Mouse (Mus musculus) thymus, postnatal 10 days (tissue): Measurements from ENCODE around the gene Rprml.
A peak's percentile ranks its signal among the peaks of the same experiment; 100 is the strongest.

Experiments used
- DNase-seq, 2 experiments: peaks; one replicate each; pipeline ENCODE4 v3.0.0; 2021; ENCODE audit warnings: low spot score in 2 of 2

Gene Rprml

DNA sequence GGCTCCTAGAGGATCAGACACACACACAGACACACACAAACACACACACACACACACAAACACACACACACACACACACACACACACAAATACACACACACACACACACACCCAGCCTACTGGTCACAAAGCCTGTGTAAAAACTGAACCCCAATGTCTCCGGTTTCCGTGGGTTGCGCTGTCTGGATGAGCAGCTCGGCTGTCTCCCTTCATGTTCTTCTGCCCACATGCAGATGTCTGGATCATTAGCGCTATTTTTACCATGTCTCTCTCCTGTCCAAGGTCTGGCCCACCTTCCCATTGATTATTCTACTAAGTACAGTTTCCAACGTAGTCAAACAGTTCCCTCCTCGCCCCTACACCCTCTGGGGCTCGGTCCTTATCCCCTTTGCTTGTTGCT, 13.7 kb downstream of the Rprml start:
- no peak for DNase-seq

DNA sequence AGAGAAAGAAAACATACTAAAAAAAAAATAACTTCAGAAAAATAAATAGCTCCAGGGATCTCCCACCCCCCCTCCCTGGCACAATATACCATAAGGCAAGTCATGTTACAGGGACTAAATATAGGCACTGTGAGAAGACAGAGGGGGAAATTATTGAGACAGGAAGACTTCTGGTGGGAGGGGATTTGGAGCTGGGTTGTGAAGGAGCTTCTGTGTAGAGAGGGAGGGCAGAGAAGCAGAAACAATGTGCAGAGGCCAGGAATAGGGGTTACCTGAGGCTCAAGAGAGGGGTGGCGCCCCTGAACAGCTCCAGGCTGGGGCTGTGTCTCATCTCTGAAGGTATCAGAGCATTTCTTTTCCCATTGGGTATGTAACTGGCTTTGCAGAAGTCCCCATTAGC, 16.3 kb downstream of the Rprml start:
- DNase-seq: no peak

DNA sequence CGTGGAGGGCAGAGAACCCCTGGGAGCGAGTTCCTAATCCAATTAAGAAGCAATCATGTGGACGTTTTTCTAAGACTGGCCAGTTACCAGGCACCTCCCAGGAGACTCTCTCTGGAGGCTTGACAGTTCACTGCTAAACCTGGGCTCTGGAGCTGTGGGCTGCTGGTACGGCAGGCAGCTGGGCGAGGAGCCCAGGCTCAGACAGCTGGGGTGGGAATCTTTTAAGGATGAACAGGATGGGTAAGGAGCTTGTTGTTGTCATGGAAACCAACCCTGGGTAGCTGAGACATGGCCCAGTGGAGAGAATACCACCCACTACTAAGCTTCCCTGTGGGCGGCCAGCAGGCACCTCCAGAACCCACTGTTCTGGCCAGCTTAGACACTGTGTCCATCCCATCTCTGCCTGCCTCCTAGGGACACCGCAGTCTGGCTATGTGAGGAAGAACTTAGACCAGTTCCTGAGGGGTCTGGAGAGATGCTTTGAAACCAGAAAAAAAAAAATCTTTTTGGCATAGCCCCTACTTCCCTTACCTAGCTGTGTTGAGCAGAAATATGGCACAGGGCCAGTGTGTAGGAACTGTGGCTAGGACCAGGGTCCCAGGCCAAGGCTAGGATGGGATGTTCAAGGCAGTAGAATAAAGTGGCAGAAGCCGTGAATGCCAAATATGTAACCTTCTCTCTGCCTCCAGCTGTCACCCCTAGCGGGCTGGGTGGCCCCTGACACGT, 17.0 kb downstream of the Rprml start:
- DNase-seq: no peak

DNA sequence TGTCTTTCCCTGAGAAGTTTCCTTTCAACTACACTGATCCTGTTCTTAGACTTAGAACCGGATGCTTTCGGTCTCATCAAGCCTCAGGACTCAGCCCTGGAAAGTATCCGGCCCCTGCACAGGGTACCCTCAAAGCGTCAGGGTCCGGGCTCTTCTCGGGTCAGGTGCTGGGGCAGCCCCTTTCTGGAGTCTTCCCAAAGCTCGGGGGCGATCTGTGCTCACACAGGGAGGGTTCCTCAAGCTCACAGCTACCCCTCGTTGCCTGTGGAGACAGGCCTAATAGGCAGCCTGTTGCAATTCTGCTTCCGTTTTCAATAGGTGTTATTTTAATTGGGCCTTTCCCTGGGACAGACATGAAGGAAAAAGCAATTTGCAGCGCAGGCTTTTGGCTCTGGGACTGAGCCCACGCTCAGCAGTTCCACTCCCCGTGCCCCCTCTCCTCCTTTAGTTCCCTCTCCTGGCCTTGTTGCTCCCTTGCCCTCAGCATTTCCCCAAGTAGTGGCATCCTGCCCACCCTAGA, 17.6 kb downstream of the Rprml start:
- no peak for DNase-seq

DNA sequence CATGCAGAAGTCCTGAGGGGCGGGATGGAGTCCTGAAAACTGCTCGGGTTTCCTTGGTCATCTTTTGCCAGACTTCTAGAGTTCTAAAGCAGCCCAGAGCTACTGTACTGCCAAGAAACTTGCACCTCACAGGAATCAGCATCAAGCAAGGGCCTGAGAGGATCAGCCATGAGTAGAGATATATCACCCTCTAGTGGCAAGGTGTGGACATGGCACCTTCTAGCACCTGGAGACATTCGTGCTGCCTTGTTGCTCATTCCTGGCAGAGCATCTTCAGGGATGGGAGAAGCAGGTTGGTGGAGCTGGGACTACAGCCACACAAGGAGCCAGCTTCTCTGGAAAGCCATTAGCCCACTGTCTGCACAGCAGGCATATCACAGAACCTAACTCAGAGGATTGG, 26.2 kb downstream of the Rprml start:
- peak in 1 of 2 experiments; percentile 49 for DNase-seq

DNA sequence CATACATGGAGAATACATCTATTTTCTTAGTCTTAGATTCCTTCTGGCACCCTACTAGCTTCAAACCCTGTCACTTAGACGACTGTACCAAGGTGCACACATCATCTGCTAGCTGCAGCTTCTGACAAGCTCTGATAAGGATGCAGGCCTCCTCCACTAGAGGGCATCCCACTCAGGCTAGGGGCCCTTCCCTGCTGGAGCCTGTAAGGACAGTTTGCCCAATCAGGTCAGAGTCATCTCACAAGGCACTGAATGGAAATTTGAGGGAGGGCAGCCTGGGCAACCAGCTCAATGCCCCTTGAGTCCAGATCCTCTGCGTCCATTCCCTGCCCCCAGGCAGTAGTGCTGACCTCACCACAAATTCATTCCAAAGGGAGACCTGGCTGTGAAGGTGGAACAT, 27.7 kb downstream of the Rprml start:
- DNase-seq: peak in 1 of 2 experiments; percentile 44

DNA sequence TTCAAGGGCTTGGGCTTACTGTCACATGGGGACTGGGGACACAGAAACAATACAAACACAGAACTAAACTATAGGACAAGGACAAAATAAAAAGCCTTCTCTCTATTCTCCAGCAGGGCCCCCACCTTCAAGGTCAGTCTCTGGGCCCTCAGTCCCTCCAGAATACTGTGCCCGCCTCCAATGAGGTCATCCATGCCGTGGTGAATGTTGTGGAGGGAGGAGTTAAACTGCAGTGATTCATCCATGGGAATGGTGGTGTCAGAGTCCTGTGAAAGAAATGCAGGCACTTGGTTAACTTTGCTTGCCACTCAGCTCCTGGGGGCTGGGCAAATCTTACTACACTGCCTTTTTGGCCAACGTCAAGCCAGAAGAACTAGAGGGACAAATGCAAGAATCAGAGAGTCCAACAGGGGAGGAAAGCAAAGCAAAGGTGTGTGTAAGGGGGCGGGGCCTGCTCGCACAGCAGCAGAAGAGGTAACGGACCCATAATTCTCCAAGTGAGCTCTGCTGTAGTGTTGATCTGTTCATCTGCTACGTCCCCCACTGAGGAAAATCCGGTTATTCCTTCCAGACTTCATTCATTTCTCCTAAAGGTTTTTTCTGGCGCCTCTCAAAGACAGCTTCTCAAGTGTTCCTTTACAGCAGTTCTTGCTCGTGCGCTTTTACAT, 34.4 kb downstream of the Rprml start:
- no peak for DNase-seq

DNA sequence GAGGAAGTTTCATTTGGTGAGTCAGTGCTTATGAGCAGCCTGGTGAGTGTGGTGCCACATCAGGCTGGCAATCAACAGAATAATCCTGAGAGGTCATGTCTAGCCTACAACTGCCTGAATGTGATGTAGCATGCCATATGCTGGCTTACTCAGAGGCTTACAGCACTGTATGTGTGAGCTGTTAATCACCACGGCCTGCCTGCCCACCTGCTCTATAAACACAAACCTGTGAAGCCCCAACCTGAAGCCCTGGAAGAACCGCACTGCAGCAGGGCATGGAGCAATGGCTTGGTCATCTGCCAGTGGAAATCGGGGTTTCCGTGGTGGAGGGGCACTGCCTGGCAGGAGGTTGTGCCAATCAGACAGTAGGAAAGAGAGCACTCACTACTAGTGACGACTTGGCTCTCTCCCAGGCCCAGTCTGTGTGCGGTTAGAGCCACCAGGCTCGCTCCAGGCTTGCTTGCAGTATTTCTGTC, 35.9 kb downstream of the Rprml start:
- DNase-seq: no peak

DNA sequence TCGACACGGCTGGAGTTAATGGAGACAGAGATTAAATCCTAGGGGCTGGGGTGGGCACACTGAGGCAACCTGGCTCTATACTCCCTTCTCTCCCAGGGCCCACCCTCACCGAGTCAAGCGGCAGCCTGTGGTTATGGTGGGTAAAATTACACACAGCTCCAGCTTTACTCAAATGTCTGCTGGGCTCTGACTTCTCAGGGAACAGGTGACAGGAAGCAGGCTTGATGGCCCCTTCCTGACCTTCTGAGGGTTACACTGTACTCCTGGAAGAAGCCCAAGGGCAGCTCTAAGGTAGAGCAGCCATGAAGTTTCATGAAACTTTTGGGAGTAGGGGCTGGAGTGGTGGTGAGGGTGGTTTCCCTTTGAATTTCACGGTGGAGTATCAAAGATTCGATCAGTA, 37.3 kb downstream of the Rprml start:
- DNase-seq: no peak

DNA sequence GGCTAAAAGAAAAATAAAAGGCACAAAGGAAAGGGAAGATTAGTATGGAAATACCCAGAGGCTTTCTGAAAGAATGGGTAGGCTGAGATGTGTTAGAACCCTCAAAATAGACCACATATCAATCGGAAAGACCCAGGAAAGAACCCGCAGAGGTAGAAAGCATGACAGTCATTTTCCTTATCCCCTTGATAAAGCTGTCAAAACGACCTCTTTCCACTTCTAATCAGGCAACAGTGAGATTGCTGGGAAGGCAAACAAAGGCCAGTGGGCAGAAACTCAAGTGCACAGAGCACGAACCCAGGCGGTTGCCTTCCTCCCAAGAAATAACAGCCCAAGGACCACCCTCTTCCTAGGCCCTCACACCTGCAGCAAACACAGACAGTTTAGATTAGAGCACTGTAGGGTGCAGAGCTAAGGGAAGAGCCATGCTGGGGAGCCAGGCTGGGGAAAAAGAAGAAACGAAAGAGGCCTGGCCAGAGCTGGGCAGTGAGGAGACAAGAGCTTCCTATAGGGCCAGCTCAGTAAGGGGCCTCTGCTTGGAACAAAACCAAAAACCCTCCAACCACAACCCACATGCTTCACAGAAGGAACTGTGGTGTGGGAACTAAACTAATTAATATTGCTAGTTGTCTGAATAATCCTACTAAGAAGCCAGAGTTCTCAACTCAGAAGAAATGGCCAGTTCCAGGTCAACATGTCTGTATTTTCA, 39.1 kb downstream of the Rprml start:
- no peak for DNase-seq

DNA sequence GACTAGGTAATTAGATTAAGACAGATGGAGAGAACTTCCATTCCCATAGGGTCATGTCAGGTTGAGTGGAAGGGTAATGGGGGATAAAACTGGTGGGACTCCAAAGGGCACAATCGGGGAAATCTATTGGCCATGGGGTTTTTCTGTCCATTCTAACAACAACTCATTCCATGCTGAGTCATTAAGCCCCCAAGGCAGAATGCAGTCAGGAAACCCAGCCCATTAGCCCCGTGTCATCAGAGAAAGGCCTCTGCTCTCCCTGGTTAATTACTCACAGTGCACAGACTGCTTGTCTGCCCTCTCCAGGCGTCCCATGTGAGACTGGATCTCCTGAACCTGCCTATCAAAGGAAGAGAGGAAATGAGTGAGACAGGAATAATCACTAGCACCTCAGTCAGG, 39.6 kb downstream of the Rprml start:
- no peak for DNase-seq

DNA sequence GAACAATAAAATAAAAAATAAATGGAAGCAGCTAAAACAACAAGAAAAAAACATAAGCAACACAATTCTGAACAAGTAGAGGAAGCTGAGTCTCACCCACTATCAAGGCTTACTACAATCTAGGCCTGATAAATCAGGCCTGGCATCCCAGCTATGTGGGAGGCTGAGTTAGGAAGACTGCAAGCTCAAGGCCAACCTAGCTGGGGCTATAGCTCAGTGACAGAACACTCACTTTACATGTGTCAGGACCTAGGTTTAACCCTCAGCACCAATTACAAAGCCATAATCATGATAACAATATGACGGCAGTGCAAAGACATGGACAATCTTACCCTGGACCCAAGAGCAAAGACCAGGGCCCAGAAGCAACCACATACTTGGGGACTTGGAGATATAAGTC, 41.7 kb downstream of the Rprml start:
- DNase-seq: no peak

DNA sequence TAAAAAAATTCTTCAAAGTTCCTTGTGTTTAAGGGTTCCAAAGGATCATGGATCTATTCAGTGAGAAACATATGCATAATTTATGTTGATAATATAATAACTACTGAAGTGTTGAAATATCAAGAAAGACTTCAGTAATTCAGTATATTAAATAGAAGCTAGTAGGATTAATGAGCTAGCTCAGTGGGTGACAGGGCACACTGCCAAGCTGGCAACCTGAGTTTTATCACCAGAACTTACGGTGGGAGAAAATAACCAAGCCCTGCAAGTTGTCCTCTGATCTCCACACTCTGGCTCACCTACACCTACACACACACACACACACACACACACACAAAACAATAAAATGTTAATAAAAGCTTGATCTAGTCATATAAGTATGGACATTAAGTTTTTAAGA, 43.9 kb downstream of the Rprml start:
- no peak for DNase-seq

DNA sequence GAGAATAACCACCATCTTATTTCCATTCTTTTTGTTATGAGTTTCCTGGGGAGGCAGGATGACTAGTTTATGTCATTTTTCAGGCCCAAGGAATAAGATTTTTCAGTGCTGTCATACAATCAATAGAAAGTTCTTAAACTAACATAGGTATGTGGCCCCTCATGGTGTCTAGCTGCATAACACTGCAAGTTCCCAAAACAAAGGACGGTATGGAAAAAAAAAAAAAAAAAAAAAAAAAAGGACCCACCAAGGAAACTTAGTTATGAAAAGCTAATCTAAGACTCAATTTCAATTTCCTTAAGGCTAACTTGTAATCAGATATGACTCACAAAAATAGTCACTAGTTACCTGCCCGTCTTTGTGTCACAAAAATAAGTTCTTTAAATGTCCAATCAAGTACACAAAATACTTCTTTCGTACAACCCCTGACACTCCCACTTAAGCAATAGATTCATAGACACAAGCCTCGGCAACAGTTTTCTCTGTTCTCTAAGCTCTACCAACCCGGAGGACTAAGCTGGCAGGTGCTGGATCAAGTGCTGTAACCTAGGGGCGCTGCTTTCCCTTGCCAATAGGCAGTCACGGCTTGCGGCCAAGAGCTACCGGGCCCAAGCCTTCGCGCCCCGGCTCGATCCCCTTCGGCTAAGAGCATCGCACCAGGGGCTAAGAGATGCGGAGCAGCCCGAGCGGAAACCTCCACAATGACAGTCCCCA, 47.6 kb downstream of the Rprml start:
- DNase-seq: peak in 1 of 2 experiments; percentile 64

DNA sequence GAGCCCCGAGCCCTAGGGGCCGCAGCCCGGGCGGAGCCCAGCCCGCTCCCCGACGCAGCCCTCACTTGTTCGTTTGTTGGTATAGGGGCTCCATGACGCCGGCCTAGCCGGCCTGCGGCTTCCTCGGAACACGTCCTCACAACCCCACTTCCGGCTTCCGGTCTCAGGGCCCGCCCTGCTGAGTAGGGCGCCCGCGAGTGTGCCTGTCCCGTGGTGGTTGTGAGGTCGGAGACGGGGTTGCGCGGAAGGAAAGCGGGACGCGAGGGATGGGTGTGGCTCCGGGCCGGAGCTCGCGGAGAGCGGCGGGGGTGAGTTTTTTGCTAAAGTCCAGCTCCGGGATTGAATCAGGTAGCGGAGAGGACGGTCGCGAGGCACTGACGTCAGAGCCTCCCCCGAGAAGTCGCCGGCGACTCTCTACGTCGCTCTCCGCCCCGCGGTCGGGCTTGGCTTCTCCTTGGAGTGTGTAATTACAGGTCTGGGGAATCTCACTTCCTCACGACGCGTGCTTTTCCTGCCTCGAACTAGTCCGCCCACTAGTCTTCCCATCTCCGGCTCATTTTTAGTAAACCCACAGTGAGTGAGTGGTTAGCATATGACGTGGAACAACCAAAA, 48.3 kb downstream of the Rprml start, which contains the start of gene Gosr2:
Gene Gosr2, minus strand, starts transcription at position 334 of the 612 bp plus-strand sequence.
- peak; percentile 84 to 88 for DNase-seq

DNA sequence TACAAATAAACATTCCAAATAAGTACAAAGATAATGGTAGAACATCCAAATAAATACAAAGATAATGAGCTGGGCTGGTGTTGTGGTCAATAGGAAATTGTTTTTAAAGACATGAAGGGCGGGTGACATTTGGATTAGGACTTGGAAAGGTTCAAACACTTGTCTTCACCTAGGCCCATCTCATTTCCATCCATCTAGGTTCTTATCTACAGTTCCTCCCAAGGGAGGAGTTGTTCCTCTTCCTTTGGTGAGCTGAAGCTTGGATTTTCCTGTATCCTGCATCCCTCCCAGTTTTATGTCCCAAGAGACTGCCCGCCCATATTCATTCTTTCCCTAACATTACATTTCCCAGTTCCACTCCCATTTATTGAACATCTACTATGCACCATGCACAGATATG, 48.9 kb downstream of the Rprml start:
- no peak for DNase-seq
